Mouse (Mus musculus): ENCODE measurements around the gene Gpr162. TPM values are rescaled to one million over a fixed set of nuclear protein-coding genes. Genes with fewer than 3 reads are reported as not detected.

Gene Gpr162
- polyA plus RNA-seq, 1 experiment from 2014 or later: 0.06 TPM

GRCm38 (mm10) chr6:124879390-124879789 is 15.6 kb upstream of the Gpr162 start:
- no peak overlapping the region for H3K9ac ChIP-seq
- H3K4me1 ChIP-seq (replicated peaks): no peaks in the 10 kb centered on the region
- no peak for ATAC-seq (ENCODE audit: insufficient read depth)
- no peak overlapping the region for H3K4me3 ChIP-seq (replicated peaks)
- H3K9me3 ChIP-seq (replicated peaks): no peaks in the 10 kb centered on the region
- peaks cover 6% of the 10 kb centered on the region; the same call in 1 of the 2 replicates for H3K27me3 ChIP-seq
- no peak overlapping the region for H3K27ac ChIP-seq (replicated peaks)
- H3K4me2 ChIP-seq: no peak overlapping the region
- 54% methylated on average over 6 of the region's 6 CpGs for WGBS (ENCODE audit: insufficient replicate concordance)
- no peaks in the 10 kb centered on the region for H3K36me3 ChIP-seq (replicated peaks)

GRCm38 (mm10) chr6:124874348-124874747 is 10.6 kb upstream of the Gpr162 start:
- ATAC-seq (ENCODE audit: insufficient read depth): no peak
- Histone ChIP-seq H3K36me3 (replicated peaks) (no peaks in the 10 kb centered on the region), H3K4me2 (no peak overlapping the region), H3K27me3 (0 out of 2 replicates have a peak, but pooled peaks cover 2% of the 10 kb centered on the region), H3K4me3 (replicated peaks) (no peak overlapping the region), H3K27ac (replicated peaks) (no peak overlapping the region), H3K9ac (no peak overlapping the region), H3K4me1 (replicated peaks) (no peaks in the 10 kb centered on the region), H3K9me3 (replicated peaks) (no peaks in the 10 kb centered on the region)
- WGBS (ENCODE audit: insufficient replicate concordance): 12% methylated on average over 2 of the region's 3 CpGs

- H3K4me2 ChIP-seq: no peak overlapping the region
- no peak overlapping the region for H3K4me3 ChIP-seq (replicated peaks)
- WGBS (ENCODE audit: insufficient replicate concordance): 53% methylated on average over 6 of the region's 7 CpGs
- no peak overlapping the region for H3K27ac ChIP-seq (replicated peaks)
- ATAC-seq (ENCODE audit: insufficient read depth): no peak
- no peak overlapping the region for H3K9ac ChIP-seq
- 0 out of 2 replicates have a peak, but pooled peaks cover 5% of the 10 kb centered on the region for H3K4me1 ChIP-seq (replicated peaks)
- no peaks in the 10 kb centered on the region for H3K36me3 ChIP-seq (replicated peaks)
- H3K27me3 ChIP-seq: peaks cover 58% of the 10 kb centered on the region
- no peaks in the 10 kb centered on the region for H3K9me3 ChIP-seq (replicated peaks)
Measured at GRCm38 (mm10) chr6:124866560-124866959, 2.8 kb upstream of the Gpr162 start.

GRCm38 (mm10) chr6:124865766-124866362 is 2.1 kb upstream of the Gpr162 start:
- Histone ChIP-seq H3K27ac (replicated peaks) (no peak overlapping the region), H3K27me3 (peaks cover 65% of the 10 kb centered on the region), H3K4me2 (no peak overlapping the region), H3K36me3 (replicated peaks) (no peaks in the 10 kb centered on the region), H3K4me1 (replicated peaks) (0 out of 2 replicates have a peak, but pooled peaks cover 5% of the 10 kb centered on the region), H3K9me3 (replicated peaks) (no peaks in the 10 kb centered on the region), H3K9ac (no peak overlapping the region), H3K4me3 (replicated peaks) (no peak overlapping the region)
- ATAC-seq (ENCODE audit: insufficient read depth): no peak
- 62% methylated on average over 18 of the region's 18 CpGs for WGBS (ENCODE audit: insufficient replicate concordance)

- H3K27me3 ChIP-seq: peaks cover 92% of the 10 kb centered on the region
- H3K4me1 ChIP-seq (replicated peaks): 0 out of 2 replicates have a peak, but pooled peaks cover 5% of the 10 kb centered on the region
- no peak overlapping the region for H3K9ac ChIP-seq
- no peak for ATAC-seq (ENCODE audit: insufficient read depth)
- no peaks in the 10 kb centered on the region for H3K36me3 ChIP-seq (replicated peaks)
- H3K9me3 ChIP-seq (replicated peaks): no peaks in the 10 kb centered on the region
- peak overlapping the region; percentile 45 for H3K4me3 ChIP-seq (replicated peaks)
- 3% methylated on average over 9 of the region's 16 CpGs for WGBS (ENCODE audit: insufficient replicate concordance)
- no peak overlapping the region for H3K27ac ChIP-seq (replicated peaks)
- H3K4me2 ChIP-seq: peak overlapping the region; percentile 69
Measured at GRCm38 (mm10) chr6:124863125-124863657, 592 bp downstream of the Gpr162 start.

- Histone ChIP-seq H3K4me1 (replicated peaks) (peaks cover 6% of the 10 kb centered on the region; the same call in 1 of the 2 replicates), H3K4me2 (no peak overlapping the region), H3K27me3 (peaks cover 98% of the 10 kb centered on the region), H3K4me3 (replicated peaks) (no peak overlapping the region), H3K36me3 (replicated peaks) (no peaks in the 10 kb centered on the region), H3K9ac (no peak overlapping the region), H3K27ac (replicated peaks) (no peak overlapping the region), H3K9me3 (replicated peaks) (no peaks in the 10 kb centered on the region)
- ATAC-seq (ENCODE audit: insufficient read depth): no peak
- 12% methylated on average over 8 of the region's 8 CpGs for WGBS (ENCODE audit: insufficient replicate concordance)
Measured at GRCm38 (mm10) chr6:124862406-124863124, 1.2 kb downstream of the Gpr162 start.

GRCm38 (mm10) chr6:124861802-124862201 is 2.0 kb downstream of the Gpr162 start:
- peaks cover 98% of the 10 kb centered on the region for H3K27me3 ChIP-seq
- 41% methylated on average over 3 of the region's 3 CpGs for WGBS (ENCODE audit: insufficient replicate concordance)
- H3K4me3 ChIP-seq (replicated peaks): no peak overlapping the region
- no peak for ATAC-seq (ENCODE audit: insufficient read depth)
- no peak overlapping the region for H3K9ac ChIP-seq
- H3K4me2 ChIP-seq: no peak overlapping the region
- peaks cover 14% of the 10 kb centered on the region; the same call in 1 of the 2 replicates for H3K4me1 ChIP-seq (replicated peaks)
- H3K27ac ChIP-seq (replicated peaks): no peak overlapping the region
- H3K9me3 ChIP-seq (replicated peaks): no peaks in the 10 kb centered on the region
- H3K36me3 ChIP-seq (replicated peaks): no peaks in the 10 kb centered on the region

GRCm38 (mm10) chr6:124861266-124861665 is 2.5 kb downstream of the Gpr162 start:
- H3K27me3 ChIP-seq: peaks cover 100% of the 10 kb centered on the region
- no peak for ATAC-seq (ENCODE audit: insufficient read depth)
- no peaks in the 10 kb centered on the region for H3K36me3 ChIP-seq (replicated peaks)

GRCm38 (mm10) chr6:124860511-124860910 is 3.3 kb downstream of the Gpr162 start:
- 76% methylated on average over 9 of the region's 9 CpGs for WGBS (ENCODE audit: insufficient replicate concordance)
- H3K9me3 ChIP-seq (replicated peaks): no peaks in the 10 kb centered on the region
- no peak overlapping the region for H3K27ac ChIP-seq (replicated peaks)
- no peak overlapping the region for H3K4me3 ChIP-seq (replicated peaks)
- H3K27me3 ChIP-seq: peaks cover 100% of the 10 kb centered on the region
- peaks cover 14% of the 10 kb centered on the region; the same call in 1 of the 2 replicates for H3K4me1 ChIP-seq (replicated peaks)
- H3K4me2 ChIP-seq: no peak overlapping the region
- H3K9ac ChIP-seq: no peak overlapping the region
- H3K36me3 ChIP-seq (replicated peaks): no peaks in the 10 kb centered on the region
- no peak for ATAC-seq (ENCODE audit: insufficient read depth)

More at GRCm38 (mm10) chr6:124861266-124861665, 2.5 kb downstream of the Gpr162 start:
- WGBS (ENCODE audit: insufficient replicate concordance): 71% methylated on average over 19 of the region's 19 CpGs
- peaks cover 14% of the 10 kb centered on the region; the same call in 1 of the 2 replicates for H3K4me1 ChIP-seq (replicated peaks)
- no peak overlapping the region for H3K9ac ChIP-seq
- no peak overlapping the region for H3K4me3 ChIP-seq (replicated peaks)
- H3K9me3 ChIP-seq (replicated peaks): no peaks in the 10 kb centered on the region
- no peak overlapping the region for H3K4me2 ChIP-seq
- H3K27ac ChIP-seq (replicated peaks): no peak overlapping the region

GRCm38 (mm10) chr6:124859725-124860124 is 4.1 kb downstream of the Gpr162 start:
- Histone ChIP-seq H3K9ac (no peak overlapping the region), H3K36me3 (replicated peaks) (no peaks in the 10 kb centered on the region), H3K4me2 (no peak overlapping the region), H3K4me3 (replicated peaks) (no peak overlapping the region), H3K27me3 (peaks cover 100% of the 10 kb centered on the region), H3K4me1 (replicated peaks) (peaks cover 14% of the 10 kb centered on the region; the same call in 1 of the 2 replicates), H3K9me3 (replicated peaks) (no peaks in the 10 kb centered on the region), H3K27ac (replicated peaks) (no peak overlapping the region)
- 4% methylated on average over 12 of the region's 12 CpGs for WGBS (ENCODE audit: insufficient replicate concordance)
- ATAC-seq (ENCODE audit: insufficient read depth): 0 out of 2 replicates have a peak, but pooled peaks have one; percentile 22
